In the genomic region with DNA sequence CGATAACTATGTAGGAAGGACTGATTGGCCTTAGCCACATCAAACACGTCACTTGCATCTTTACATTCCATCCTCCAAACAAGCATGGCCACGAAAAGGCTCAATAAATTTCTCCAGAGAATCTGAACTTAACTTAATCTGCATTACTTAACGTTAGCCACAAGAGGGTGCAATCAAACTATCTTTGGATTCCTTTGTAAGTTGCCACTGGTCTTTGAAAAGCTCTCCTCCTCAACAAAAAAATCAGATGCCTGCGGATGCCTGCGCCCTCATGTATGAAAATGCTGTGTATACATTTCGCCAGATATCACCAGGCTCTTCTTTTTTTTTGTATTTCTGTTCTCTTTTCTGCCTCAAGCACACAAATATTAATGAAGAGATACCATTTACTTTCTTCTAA, we compare ENCODE assay signal across 9 mouse cellular contexts. TPM values are rescaled to one million over a fixed set of nuclear protein-coding genes. Genes with fewer than 3 reads are reported as not detected.
A peak's percentile ranks its signal among the peaks of the same experiment; 100 is the strongest.
DNase-seq lines count a peak whose midpoint lies in the region; ATAC-seq and TF ChIP-seq lines count a peak whose summit lies in the region.
"Had no signal": no experiment of that assay in that cellular context is flagged by ENCODE, and none has a peak within 500 bp of the region (broad histone marks: within the 10 kb centered on the region; RNA-seq: fewer than 3 reads in every experiment).

No protein-coding gene starts in this region.

- H3K4me2 ChIP-seq in heart, embryonic 12.5 days = no peak overlapping the region

- H3K79me2 ChIP-seq in heart, adult 2 months (replicated peaks; ENCODE audit: control insufficient read depth, insufficient read depth, low read length) = no peaks in the 10 kb centered on the region

- TF ChIP-seq POLR2A in heart, adult 2 months (IDR thresholded peaks at IDR 0.05; ENCODE audit: insufficient read depth, low read depth, low read length) = no peak

- no peak for TF ChIP-seq EP300 in heart, adult 2 months (IDR thresholded peaks at IDR 0.05; ENCODE audit: insufficient read depth, low read depth, low read length)

- H3K9ac ChIP-seq in heart, adult 2 months (ENCODE audit: low read depth, low read length) = no peak overlapping the region
- H3K9ac ChIP-seq in heart, embryonic 12.5 days = no peak overlapping the region

- H3K4me3 ChIP-seq in heart, adult 2 months = no peak overlapping the region
- no peak overlapping the region for H3K4me3 ChIP-seq in heart, embryonic 12.5 days
- no peak overlapping the region for H3K4me3 ChIP-seq in heart, embryonic 10.5 days

- H3K4me1 ChIP-seq in heart, adult 2 months (ENCODE audit: control insufficient read depth, insufficient read depth, low read length) = no peaks in the 10 kb centered on the region
- H3K4me1 ChIP-seq in heart, embryonic 12.5 days (replicated peaks) = no peaks in the 10 kb centered on the region
- no peaks in the 10 kb centered on the region for H3K4me1 ChIP-seq in heart, embryonic 10.5 days

- ATAC-seq in heart, embryonic 12.5 days (ENCODE audit: insufficient number of reproducible peaks, low FRiP score) = no peak
- peak; percentile 77 for ATAC-seq in inflammation-experienced regulatory T-cells, adult 6 months

- 24% methylated on average over 7 of the region's 7 CpGs for WGBS in heart, adult 2 months
- WGBS in heart, embryonic 12.5 days = 30% methylated on average over 7 of the region's 7 CpGs
- 33% methylated on average over 7 of the region's 7 CpGs for WGBS in heart, embryonic 10.5 days

- H3K9me3 ChIP-seq in heart, embryonic 12.5 days (replicated peaks) = no peaks in the 10 kb centered on the region
- no peaks in the 10 kb centered on the region for H3K9me3 ChIP-seq in heart, embryonic 10.5 days

- intact Hi-C loops in heart, adult 2 months (cut with DNase I) = loop anchor here (2.0 kb wide), 1 partner anchor 429 kb away; no protein-coding TSS in a partner anchor

- TF ChIP-seq CTCF in heart, adult 2 months (IDR thresholded peaks at IDR 0.05) = peak; percentile 70

- no peak overlapping the region for H3K27ac ChIP-seq in heart, adult 2 months
- no peak overlapping the region for H3K27ac ChIP-seq in heart, embryonic 12.5 days (ENCODE audit: poor library complexity, severe bottlenecking)
- H3K27ac ChIP-seq in heart, embryonic 10.5 days = no peak overlapping the region

- no peaks in the 10 kb centered on the region for H3K36me3 ChIP-seq in heart, adult 2 months (ENCODE audit: control insufficient read depth, insufficient read depth, low read length)
- no peaks in the 10 kb centered on the region for H3K36me3 ChIP-seq in heart, embryonic 12.5 days
- H3K36me3 ChIP-seq in heart, embryonic 10.5 days = no peaks in the 10 kb centered on the region

- no peak for DNase-seq in heart, adult 2 months
- DNase-seq in ovary, postnatal 14 days (ENCODE audit: low spot score) = peak; percentile 6
- DNase-seq in ovary, postnatal 10 days (ENCODE audit: low spot score) = no peak
- DNase-seq in cerebellum, adult 9-10 months = peak; percentile 75
- DNase-seq in spleen, postnatal 14 days (ENCODE audit: low spot score in 2 of 2) = no peak
- no peak for DNase-seq in heart, embryonic 10.5 days (ENCODE audit: low spot score)

- no peaks in the 10 kb centered on the region for H3K27me3 ChIP-seq in heart, adult 2 months (ENCODE audit: control insufficient read depth, insufficient read depth, low read length)
- no peaks in the 10 kb centered on the region for H3K27me3 ChIP-seq in heart, embryonic 12.5 days (replicated peaks)
- no peaks in the 10 kb centered on the region for H3K27me3 ChIP-seq in heart, embryonic 10.5 days (ENCODE audit: insufficient read depth, poor library complexity, severe bottlenecking)

RNA-seq across cellular contexts. Expression of gene Ermn, which starts 23.3 kb away (rescaled TPM):
- total RNA-seq in heart, adult 2 months (2021) = not detected
- polyA plus RNA-seq in heart, adult 2 months (2012; rRNA removed) = not detected in 2 replicates
- polyA plus RNA-seq in heart, embryonic 12.5 days (2016; fragmentation: Nextera tagmentation; extraction: Ambion mirVana) = not detected in 2 replicates
- polyA plus RNA-seq in inflammation-experienced regulatory T-cells, adult 6 months (2017; shearing (Covaris generic)) = 1 to 10 TPM in 1 of 3 experiments, under 1 TPM in 1, not detected in 1; 0.15 to 5.8 TPM
- polyA plus RNA-seq in heart, embryonic 10.5 days (2016; fragmentation: Nextera tagmentation; extraction: Ambion mirVana) = not detected in 2 replicates
- polyA plus RNA-seq: small intestine, adult 2 months had no signal

RNA-seq across cellular contexts. Expression of gene Galnt5, which starts 31.7 kb away (rescaled TPM):
- total RNA-seq in heart, adult 2 months (2021) = not detected
- polyA plus RNA-seq in heart, adult 2 months (2012; rRNA removed) = 0.04 TPM in 1 of 2 replicates, not detected in the other
- 0.58 and 0.66 TPM in 2 replicates for polyA plus RNA-seq in heart, embryonic 12.5 days (2016; fragmentation: Nextera tagmentation; extraction: Ambion mirVana)
- not detected for polyA plus RNA-seq in inflammation-experienced regulatory T-cells, adult 6 months (2017; shearing (Covaris generic))
- 0.05 and 0.15 TPM in 2 replicates for polyA plus RNA-seq in heart, embryonic 10.5 days (2016; fragmentation: Nextera tagmentation; extraction: Ambion mirVana)

Comparison
In these comparisons a context has a peak if more than half of its experiments do, and no peak if none do; other contexts are left out.
1. DNase-seq: peak in ovary, postnatal 14 days (single experiment) and cerebellum, adult 9-10 months (single experiment); none in heart, adult 2 months (0 of 2), ovary, postnatal 10 days (single experiment), spleen, postnatal 14 days (0 of 2) and heart, embryonic 10.5 days (single experiment).